Mouse (Mus musculus): ENCODE data around the gene Nostrin. TPM values are rescaled to one million over a fixed set of nuclear protein-coding genes. Genes with fewer than 3 reads are reported as not detected.

Nostrin gene
- polyA plus RNA-seq (2012; rRNA removed), result 6.4 and 8.6 TPM in 2 replicates

GRCm38 (mm10) chr2:69135661-69136576, at the start of gene Nostrin:
Gene Nostrin, plus strand, starts transcription at chr2:69135800.

GRCm38 (mm10) chr2:69205791-69206351, 70.3 kb downstream of the Nostrin start, which contains the start of gene Spc25:
Gene Spc25, minus strand, starts transcription at chr2:69206194.

GRCm38 (mm10) chr2:69210773-69211172, 75.2 kb downstream of the Nostrin start, which contains the start of gene G6pc2:
Gene G6pc2, plus strand, starts transcription at chr2:69211073.

Other genes starting within 250 kb of the Nostrin start
- gene Spc25, start 70.4 kb downstream of the Nostrin start, polyA plus RNA-seq (2012; rRNA removed), result 28.4 and 31.3 TPM in 2 replicates
- gene G6pc2, start 75.3 kb downstream of the Nostrin start, polyA plus RNA-seq (2012; rRNA removed), result 0.11 TPM in 1 of 2 replicates, not detected in the other
- gene Abcb11, start 206.8 kb downstream of the Nostrin start, polyA plus RNA-seq (2012; rRNA removed), result 54.5 and 73.3 TPM in 2 replicates
- 0.58 and 0.67 TPM in 2 replicates for gene Dhrs9, start 244.6 kb downstream of the Nostrin start, polyA plus RNA-seq (2012; rRNA removed)

Data from liver, embryonic 18 days (tissue).